Mouse (Mus musculus): ENCODE data around the gene 4930469K13Rik. TPM values are rescaled to one million over a fixed set of nuclear protein-coding genes. Genes with fewer than 3 reads are reported as not detected.

4930469K13Rik gene
- polyA plus RNA-seq, 1 experiment from 2014 or later = not detected

GRCm38 (mm10) chr11:33974341-33975040 is 123.9 kb downstream of the 4930469K13Rik start:
- no peaks in the 10 kb centered on the region for H3K9me3 ChIP-seq (ENCODE audit: low read length)
- 54% methylated on average over 14 of the region's 14 CpGs for WGBS
- H3K27ac ChIP-seq (ENCODE audit: low read length) = no peak overlapping the region
- DNase-seq (ENCODE audit: low spot score) (peak; percentile 11), ATAC-seq (no peak)
- TF ChIP-seq CTCF (IDR thresholded peaks at IDR 0.05) (no peak), EP300 (IDR thresholded peaks at IDR 0.05) (no peak)
- no peaks in the 10 kb centered on the region for H3K4me1 ChIP-seq (ENCODE audit: insufficient read depth, low read depth, low read length)
- H3K27me3 ChIP-seq (replicated peaks; ENCODE audit: insufficient read depth, low read length) = no peaks in the 10 kb centered on the region
- no peaks in the 10 kb centered on the region for H3K36me3 ChIP-seq (ENCODE audit: insufficient read depth, low read length)
- H3K4me2 ChIP-seq (replicated peaks; ENCODE audit: low read depth, low read length) = no peak overlapping the region
- no peak overlapping the region for H3K4me3 ChIP-seq (ENCODE audit: low read depth, low read length)
- H3K9ac ChIP-seq (replicated peaks; ENCODE audit: low read depth) = no peak overlapping the region

- 68% methylated on average over 7 of the region's 7 CpGs for WGBS
- Histone ChIP-seq H3K27me3 (replicated peaks; ENCODE audit: insufficient read depth, low read length) (no peaks in the 10 kb centered on the region), H3K4me3 (ENCODE audit: low read depth, low read length) (no peak overlapping the region), H3K27ac (ENCODE audit: low read length) (no peak overlapping the region), H3K4me1 (ENCODE audit: insufficient read depth, low read depth, low read length) (no peaks in the 10 kb centered on the region), H3K9me3 (ENCODE audit: low read length) (no peaks in the 10 kb centered on the region), H3K36me3 (ENCODE audit: insufficient read depth, low read length) (no peaks in the 10 kb centered on the region), H3K9ac (replicated peaks; ENCODE audit: low read depth) (no peak overlapping the region), H3K4me2 (replicated peaks; ENCODE audit: low read depth, low read length) (no peak overlapping the region)
- no peak for ATAC-seq
- no peak for TF ChIP-seq EP300 (IDR thresholded peaks at IDR 0.05)
- no peak for TF ChIP-seq CTCF (IDR thresholded peaks at IDR 0.05)
- DNase-seq (ENCODE audit: low spot score) = no peak
Observed at GRCm38 (mm10) chr11:33972114-33972513, 126.2 kb downstream of the 4930469K13Rik start.

GRCm38 (mm10) chr11:33969199-33969598 is 129.2 kb downstream of the 4930469K13Rik start:
- Histone ChIP-seq H3K27me3 (replicated peaks; ENCODE audit: insufficient read depth, low read length) (no peaks in the 10 kb centered on the region), H3K4me3 (ENCODE audit: low read depth, low read length) (no peak overlapping the region), H3K4me1 (ENCODE audit: insufficient read depth, low read depth, low read length) (no peaks in the 10 kb centered on the region), H3K9ac (replicated peaks; ENCODE audit: low read depth) (no peak overlapping the region), H3K36me3 (ENCODE audit: insufficient read depth, low read length) (no peaks in the 10 kb centered on the region), H3K9me3 (ENCODE audit: low read length) (no peaks in the 10 kb centered on the region), H3K4me2 (replicated peaks; ENCODE audit: low read depth, low read length) (no peak overlapping the region), H3K27ac (ENCODE audit: low read length) (no peak overlapping the region)
- TF ChIP-seq CTCF (IDR thresholded peaks at IDR 0.05) = no peak
- TF ChIP-seq EP300 (IDR thresholded peaks at IDR 0.05) = no peak
- no peak for ATAC-seq
- peak; percentile 14 for DNase-seq (ENCODE audit: low spot score)
- WGBS = 67% methylated on average over 3 of the region's 3 CpGs

- H3K4me1 ChIP-seq (ENCODE audit: insufficient read depth, low read depth, low read length) = no peaks in the 10 kb centered on the region
- H3K9ac ChIP-seq (replicated peaks; ENCODE audit: low read depth) = no peak overlapping the region
- no peaks in the 10 kb centered on the region for H3K27me3 ChIP-seq (replicated peaks; ENCODE audit: insufficient read depth, low read length)
- ATAC-seq (no peak), DNase-seq (ENCODE audit: low spot score) (no peak)
- no peaks in the 10 kb centered on the region for H3K9me3 ChIP-seq (ENCODE audit: low read length)
- no peak overlapping the region for H3K4me2 ChIP-seq (replicated peaks; ENCODE audit: low read depth, low read length)
- H3K27ac ChIP-seq (ENCODE audit: low read length) = no peak overlapping the region
- H3K4me3 ChIP-seq (ENCODE audit: low read depth, low read length) = no peak overlapping the region
- TF ChIP-seq CTCF (IDR thresholded peaks at IDR 0.05) = no peak
- no peak for TF ChIP-seq EP300 (IDR thresholded peaks at IDR 0.05)
- WGBS = 62% methylated on average over 4 of the region's 4 CpGs
- no peaks in the 10 kb centered on the region for H3K36me3 ChIP-seq (ENCODE audit: insufficient read depth, low read length)
Observed at GRCm38 (mm10) chr11:33967708-33968107, 130.6 kb downstream of the 4930469K13Rik start.

GRCm38 (mm10) chr11:33965380-33965779 is 133.0 kb downstream of the 4930469K13Rik start:
- H3K4me2 ChIP-seq (replicated peaks; ENCODE audit: low read depth, low read length) = no peak overlapping the region
- WGBS = 51% methylated on average over 2 of the region's 2 CpGs
- DNase-seq (ENCODE audit: low spot score) = no peak
- H3K27me3 ChIP-seq (replicated peaks; ENCODE audit: insufficient read depth, low read length) = no peaks in the 10 kb centered on the region
- no peak overlapping the region for H3K4me3 ChIP-seq (ENCODE audit: low read depth, low read length)
- no peaks in the 10 kb centered on the region for H3K9me3 ChIP-seq (ENCODE audit: low read length)
- no peak for TF ChIP-seq CTCF (IDR thresholded peaks at IDR 0.05)
- TF ChIP-seq EP300 (IDR thresholded peaks at IDR 0.05) = no peak
- H3K27ac ChIP-seq (ENCODE audit: low read length) = no peak overlapping the region
- no peak overlapping the region for H3K9ac ChIP-seq (replicated peaks; ENCODE audit: low read depth)
- ATAC-seq = no peak
- no peaks in the 10 kb centered on the region for H3K4me1 ChIP-seq (ENCODE audit: insufficient read depth, low read depth, low read length)
- H3K36me3 ChIP-seq (ENCODE audit: insufficient read depth, low read length) = no peaks in the 10 kb centered on the region

GRCm38 (mm10) chr11:33962688-33963407 is 135.5 kb downstream of the 4930469K13Rik start, which contains the start of gene Kcnmb1:
Gene Kcnmb1, plus strand, starts transcription at chr11:33963013.
- H3K27me3 ChIP-seq (replicated peaks; ENCODE audit: insufficient read depth, low read length) = no peaks in the 10 kb centered on the region
- WGBS = 25% methylated on average over 6 of the region's 6 CpGs
- peak; percentile 85 for ATAC-seq
- H3K4me2 ChIP-seq (replicated peaks; ENCODE audit: low read depth, low read length) = no peak within 1 kb of the TSS
- H3K9me3 ChIP-seq (ENCODE audit: low read length) = no peaks in the 10 kb centered on the region
- no peak within 1 kb of the TSS for H3K27ac ChIP-seq (ENCODE audit: low read length)
- TF ChIP-seq EP300 (IDR thresholded peaks at IDR 0.05) (no peak), CTCF (IDR thresholded peaks at IDR 0.05) (no peak)
- no peaks in the 10 kb centered on the region for H3K4me1 ChIP-seq (ENCODE audit: insufficient read depth, low read depth, low read length)
- no peaks in the 10 kb centered on the region for H3K36me3 ChIP-seq (ENCODE audit: insufficient read depth, low read length)
- H3K9ac ChIP-seq (replicated peaks; ENCODE audit: low read depth) = no peak within 1 kb of the TSS
- DNase-seq (ENCODE audit: low spot score) = peak; percentile 65
- no peak within 1 kb of the TSS for H3K4me3 ChIP-seq (ENCODE audit: low read depth, low read length)
